Mouse (Mus musculus) MEL (cell line): ENCODE measurements at regions not wholly inside any gene's neighbourhood (a gene's known extent, or its start where the extent isn't known, plus 50 kb on each side); places are given as distances from the start of the nearest gene placed in this dataset.

Source experiments
- DNase-seq: peaks from one replicate; pipeline ENCODE4 v3.0.0; 2011; ENCODE audit warnings: low read depth, low spot score
- H3K27ac ChIP-seq: 2 replicates; pipeline ENCODE4 v1.5.1; 2012; ENCODE audit warnings: low read depth, mild to moderate bottlenecking, control low read depth, low read length, moderate library complexity; ENCODE audit not compliant: control insufficient read depth
- H3K27me3 ChIP-seq, 2 experiments: fragments of 150-350 bp in 1 of 2; sonication (generic) in 1 of 2; 2 replicates each; pipeline ENCODE4 v1.6.1; 2012; ENCODE audit warnings: low read length in 2 of 2, mild to moderate bottlenecking in 2 of 2, improper control_type of control experiment in 1 of 2, moderate library complexity in 1 of 2; ENCODE audit not compliant: insufficient read depth in 2 of 2, control insufficient read depth in 1 of 2
- H3K36me3 ChIP-seq, 2 experiments: 2 replicates each; pipeline ENCODE4 v1.6.1; 2012 to 2014; ENCODE audit warnings: low read length in 2 of 2, improper control_type of control experiment in 1 of 2, inconsistent platforms in 1 of 2, mild to moderate bottlenecking in 1 of 2; ENCODE audit not compliant: insufficient read depth in 2 of 2, control insufficient read depth in 1 of 2
- H3K4me1 ChIP-seq, 2 experiments: fragments of 150-350 bp in 1 of 2; sonication (generic) in 1 of 2; 2 replicates each; pipeline ENCODE4 v1.6.1; 2012; ENCODE audit warnings: low read length in 2 of 2, improper control_type of control experiment in 1 of 2, mild to moderate bottlenecking in 1 of 2; ENCODE audit not compliant: insufficient read depth in 2 of 2, control insufficient read depth in 1 of 2
- H3K4me3 ChIP-seq, 2 experiments: fragments of 150-350 bp in 1 of 2; sonication (generic) in 1 of 2; 2 replicates each; pipeline ENCODE4 v1.5.1; 2012; ENCODE audit warnings: low read depth in 2 of 2, low read length in 2 of 2, mild to moderate bottlenecking in 2 of 2, moderate library complexity in 2 of 2, control low read depth in 1 of 2, improper control_type of control experiment in 1 of 2; ENCODE audit not compliant: control insufficient read depth in 1 of 2, insufficient read depth in 1 of 2
- H3K79me2 ChIP-seq: 2 replicates; pipeline ENCODE4 v1.6.1; 2012; ENCODE audit warnings: mild to moderate bottlenecking, low read length, moderate library complexity; ENCODE audit not compliant: control insufficient read depth, poor library complexity, insufficient read depth
- H3K9ac ChIP-seq: 2 replicates; pipeline ENCODE4 v1.6.1; 2012; ENCODE audit warnings: low read depth, mild to moderate bottlenecking, control low read depth, low read length, moderate library complexity; ENCODE audit not compliant: control insufficient read depth, poor library complexity, severe bottlenecking
- H3K9me3 ChIP-seq: fragments of 150-350 bp; sonication (generic); replicated peaks from 2 replicates; pipeline ENCODE4 v1.6.1; 2012; ENCODE audit warnings: mild to moderate bottlenecking, low read length, improper control_type of control experiment, moderate library complexity; ENCODE audit not compliant: insufficient read depth
- CHD1 ChIP-seq: IDR thresholded peaks from 2 replicates; pipeline ENCODE4 v1.6.1; 2012; ENCODE audit warnings: low read depth, mild to moderate bottlenecking, inconsistent platforms, low read length, improper control_type of control experiment
- CTCF ChIP-seq, 3 experiments: IDR thresholded peaks in 2 of 3; conservative IDR thresholded peaks in 1 of 3; 2 replicates each; pipeline ENCODE4 v1.5.1; 2011 to 2012; ENCODE audit warnings: low read length in 3 of 3, low read depth in 2 of 3, mild to moderate bottlenecking in 2 of 3, improper control_type of control experiment in 1 of 3, inconsistent platforms in 1 of 3, mixed read lengths in 1 of 3, moderate library complexity in 1 of 3; ENCODE audit not compliant: control insufficient read depth in 1 of 3, insufficient read depth in 1 of 3, poor library complexity in 1 of 3, severe bottlenecking in 1 of 3
- E2F4 ChIP-seq: IDR thresholded peaks from 2 replicates; pipeline ENCODE4 v1.6.1; 2011; ENCODE audit warnings: low read depth, low read length, improper control_type of control experiment, borderline replicate concordance
- ELF1 ChIP-seq: IDR thresholded peaks from 2 replicates; pipeline ENCODE4 v1.6.1; 2014; ENCODE audit warnings: low read depth, mild to moderate bottlenecking, inconsistent platforms, low read length, improper control_type of control experiment, moderate library complexity
- EP300 ChIP-seq, 2 experiments: IDR thresholded peaks; 2 replicates each; pipeline ENCODE4 v1.6.1; 2011; ENCODE audit warnings: improper control_type of control experiment in 2 of 2, low read length in 2 of 2, low read depth in 1 of 2, mild to moderate bottlenecking in 1 of 2
- HCFC1 ChIP-seq: IDR thresholded peaks from 2 replicates; pipeline ENCODE4 v1.6.1; 2012; ENCODE audit warnings: low read depth, mild to moderate bottlenecking, inconsistent platforms, low read length, improper control_type of control experiment, moderate library complexity
- MAFK ChIP-seq: IDR thresholded peaks from 2 replicates; pipeline ENCODE4 v1.6.1; 2011; ENCODE audit warnings: low read depth, mild to moderate bottlenecking, low read length, improper control_type of control experiment, borderline replicate concordance
- MAZ ChIP-seq: IDR thresholded peaks from 2 replicates; pipeline ENCODE4 v1.6.1; 2012; ENCODE audit warnings: low read depth, mild to moderate bottlenecking, inconsistent platforms, low read length, improper control_type of control experiment
- MXI1 ChIP-seq: IDR thresholded peaks from 2 replicates; pipeline ENCODE4 v1.6.1; 2011; ENCODE audit warnings: mild to moderate bottlenecking, low read depth, low read length, improper control_type of control experiment
- MYB ChIP-seq: IDR thresholded peaks from 2 replicates; pipeline ENCODE4 v1.6.1; 2011; ENCODE audit warnings: mild to moderate bottlenecking, low read depth, low read length, improper control_type of control experiment
- NELFE ChIP-seq: IDR thresholded peaks from 2 replicates; pipeline ENCODE4 v1.6.1; 2011; ENCODE audit warnings: low read depth, low read length, improper control_type of control experiment
- NRF1 ChIP-seq: IDR thresholded peaks from 2 replicates; pipeline ENCODE4 v1.6.1; 2014; ENCODE audit warnings: low read depth, mild to moderate bottlenecking, inconsistent platforms, low read length, improper control_type of control experiment, moderate library complexity; ENCODE audit not compliant: poor library complexity, insufficient read depth, severe bottlenecking
- POLR2A ChIP-seq, 2 experiments: IDR thresholded peaks; 2 replicates each; pipeline ENCODE4 v1.6.1; 2011 to 2012; ENCODE audit warnings: low read length in 2 of 2, mild to moderate bottlenecking in 2 of 2, control low read depth in 1 of 2, improper control_type of control experiment in 1 of 2, low read depth in 1 of 2, moderate library complexity in 1 of 2; ENCODE audit not compliant: control insufficient read depth in 1 of 2, insufficient read depth in 1 of 2, poor library complexity in 1 of 2
- POLR2AphosphoS2 ChIP-seq: IDR thresholded peaks from 2 replicates; pipeline ENCODE4 v1.6.1; 2011; ENCODE audit warnings: low read length, improper control_type of control experiment
- POLR2AphosphoS5 ChIP-seq: IDR thresholded peaks from 2 replicates; pipeline ENCODE4 v1.6.1; 2012; ENCODE audit warnings: low read depth, borderline replicate concordance, mild to moderate bottlenecking, inconsistent platforms, low read length, moderate library complexity, mixed read lengths
- SIN3A ChIP-seq: IDR thresholded peaks from 2 replicates; pipeline ENCODE4 v1.6.1; 2012; ENCODE audit warnings: low read length, improper control_type of control experiment, inconsistent platforms
- SMC3 ChIP-seq: IDR thresholded peaks from 2 replicates; pipeline ENCODE4 v1.6.1; 2011; ENCODE audit warnings: low read depth, low read length, improper control_type of control experiment
- TAL1 ChIP-seq: IDR thresholded peaks from 2 replicates; pipeline ENCODE4 v1.6.1; 2012; ENCODE audit warnings: mild to moderate bottlenecking, inconsistent platforms, low read length, moderate library complexity, mixed read lengths
- TBP ChIP-seq: IDR thresholded peaks from 2 replicates; pipeline ENCODE4 v1.8.0; 2011; ENCODE audit warnings: low read depth, low read length, improper control_type of control experiment
- UBTF ChIP-seq: IDR thresholded peaks from 2 replicates; pipeline ENCODE4 v1.6.1; 2012; ENCODE audit warnings: low read depth, mild to moderate bottlenecking, inconsistent platforms, low read length, improper control_type of control experiment, moderate library complexity, borderline replicate concordance; ENCODE audit not compliant: insufficient read depth
- USF2 ChIP-seq, 2 experiments: IDR thresholded peaks; 2 replicates each; pipeline ENCODE4 v1.6.1; 2011 to 2012; ENCODE audit warnings: improper control_type of control experiment in 2 of 2, low read length in 2 of 2, borderline replicate concordance in 1 of 2, inconsistent platforms in 1 of 2, low read depth in 1 of 2, mild to moderate bottlenecking in 1 of 2; ENCODE audit not compliant: insufficient read depth in 1 of 2
- ZC3H11A ChIP-seq: IDR thresholded peaks from 2 replicates; pipeline ENCODE4 v1.6.1; 2012; ENCODE audit warnings: low read depth, mild to moderate bottlenecking, inconsistent platforms, low read length, improper control_type of control experiment
- ZKSCAN1 ChIP-seq: IDR thresholded peaks from 2 replicates; pipeline ENCODE4 v1.6.1; 2012; ENCODE audit warnings: low read depth, mild to moderate bottlenecking, inconsistent platforms, low read length, improper control_type of control experiment, moderate library complexity
- ZMIZ1 ChIP-seq: IDR thresholded peaks from 2 replicates; pipeline ENCODE4 v1.6.1; 2012; ENCODE audit warnings: low read depth, mild to moderate bottlenecking, inconsistent platforms, low read length, improper control_type of control experiment, moderate library complexity

- DNase-seq = no peak
Observed at GRCm38 (mm10) chr11:63352990-63353389, 224.2 kb downstream of the Pmp22 start.

GRCm38 (mm10) chr11:63353671-63354070 lies 224.9 kb downstream of the Pmp22 start:
- TF ChIP-seq CTCF (IDR thresholded peaks at IDR 0.05 in 2 of 3, conservative IDR thresholded peaks at IDR 0.05 in 1 of 3; ENCODE audit: control insufficient read depth in 1 of 3, insufficient read depth in 1 of 3, low read depth in 2 of 3, low read length in 3 of 3, poor library complexity in 1 of 3, severe bottlenecking in 1 of 3) (no peak), MYB (no peak), MAFK (no peak), POLR2A (IDR thresholded peaks at IDR 0.05; ENCODE audit: control insufficient read depth in 1 of 2, insufficient read depth in 1 of 2, low read depth in 1 of 2, low read length in 2 of 2, poor library complexity in 1 of 2) (no peak), USF2 (IDR thresholded peaks at IDR 0.05; ENCODE audit: borderline replicate concordance in 1 of 2, insufficient read depth in 1 of 2, low read depth in 1 of 2, low read length in 2 of 2) (no peak), EP300 (IDR thresholded peaks at IDR 0.05; ENCODE audit: low read depth in 1 of 2, low read length in 2 of 2) (no peak), HCFC1 (no peak), TBP (no peak), MXI1 (no peak)
- H3K27me3 ChIP-seq = no peaks in the 10 kb centered on the region
- H3K9ac ChIP-seq = no peak overlapping the region
- no peak overlapping the region for H3K4me3 ChIP-seq
- DNase-seq = no peak
- no peaks in the 10 kb centered on the region for H3K4me1 ChIP-seq
- H3K9me3 ChIP-seq = no peaks in the 10 kb centered on the region
- H3K27ac ChIP-seq = no peak overlapping the region
- no peaks in the 10 kb centered on the region for H3K36me3 ChIP-seq
- no peaks in the 10 kb centered on the region for H3K79me2 ChIP-seq

More at GRCm38 (mm10) chr11:63352990-63353389, 224.2 kb downstream of the Pmp22 start:
- TF ChIP-seq POLR2A (IDR thresholded peaks at IDR 0.05; ENCODE audit: control insufficient read depth in 1 of 2, insufficient read depth in 1 of 2, low read depth in 1 of 2, low read length in 2 of 2, poor library complexity in 1 of 2) (no peak), NRF1 (no peak), UBTF (no peak), ZMIZ1 (no peak), ZC3H11A (no peak), TAL1 (no peak), EP300 (IDR thresholded peaks at IDR 0.05; ENCODE audit: low read depth in 1 of 2, low read length in 2 of 2) (no peak), USF2 (IDR thresholded peaks at IDR 0.05; ENCODE audit: borderline replicate concordance in 1 of 2, insufficient read depth in 1 of 2, low read depth in 1 of 2, low read length in 2 of 2) (no peak), ELF1 (no peak), MYB (no peak), SMC3 (no peak), E2F4 (no peak), POLR2AphosphoS2 (no peak), ZKSCAN1 (no peak), CTCF (IDR thresholded peaks at IDR 0.05 in 2 of 3, conservative IDR thresholded peaks at IDR 0.05 in 1 of 3; ENCODE audit: control insufficient read depth in 1 of 3, insufficient read depth in 1 of 3, low read depth in 2 of 3, low read length in 3 of 3, poor library complexity in 1 of 3, severe bottlenecking in 1 of 3) (no peak), MAZ (no peak), CHD1 (no peak), POLR2AphosphoS5 (no peak), SIN3A (no peak), NELFE (no peak)
- Histone ChIP-seq H3K9me3 (no peaks in the 10 kb centered on the region), H3K27ac (no peak overlapping the region), H3K27me3 (no peaks in the 10 kb centered on the region), H3K36me3 (no peaks in the 10 kb centered on the region), H3K4me1 (no peaks in the 10 kb centered on the region), H3K79me2 (no peaks in the 10 kb centered on the region), H3K4me3 (no peak overlapping the region), H3K9ac (no peak overlapping the region)
